Mouse (Mus musculus): Measurements from ENCODE around the gene Zbtb26.

GRCm38 (mm10) chr2:37422306-37423304 is 20.3 kb downstream of the Zbtb26 start, which contains the start of gene Rc3h2:
- TF ChIP-seq CTCF (IDR thresholded peaks at IDR 0.05; ENCODE audit: extremely low read depth, insufficient read length, insufficient replicate concordance, low read depth, low read length) (no peak), POLR2A (IDR thresholded peaks at IDR 0.05; ENCODE audit: low read depth, low read length) (peak; percentile 90)
